Mouse (Mus musculus): Measurements from ENCODE around the gene Gm37419.

DNA sequence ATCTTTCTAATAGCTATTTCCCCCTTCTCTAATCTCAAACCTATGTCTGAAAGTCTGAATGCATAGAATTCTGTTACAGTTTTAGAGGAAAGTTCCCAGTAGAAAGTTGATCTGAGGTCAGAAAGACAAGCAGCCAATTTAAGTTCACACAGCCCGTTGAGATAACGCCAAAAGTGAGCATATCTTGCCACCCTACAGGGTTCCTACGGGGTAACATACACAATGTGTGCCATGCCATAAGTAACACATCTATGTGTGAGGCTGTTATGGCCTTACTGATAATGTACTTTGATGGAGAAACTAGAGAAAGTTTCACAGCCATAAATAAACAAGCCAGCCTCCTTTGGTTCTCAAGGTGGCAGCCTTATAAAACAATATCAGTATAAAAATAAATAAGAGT, 26.1 kb downstream of the Gm37419 start:
- no peak for TF ChIP-seq GATA1 (IDR thresholded peaks at IDR 0.05; ENCODE audit: borderline replicate concordance, low read length)
- no peak for TF ChIP-seq FLI1 (IDR thresholded peaks at IDR 0.05; ENCODE audit: low read length)

All from megakaryocyte, embryonic 14.5 days (primary cell).